Mouse (Mus musculus) T-helper 1 cell (primary cell): Measurements from ENCODE around the gene Pik3ca.
"Not testable (repeated sequence)": the region's sequence is repeated elsewhere in the genome, so short reads cannot be mapped to it uniquely, and the experiment has no call there.

Source experiments
- in situ Hi-C: fragments of 300-600 bp; cut with MboI, MseI; formaldehyde crosslinking; loops from one replicate; pipeline ENCODE4 v1.15.1; 2025; ENCODE audit warnings: high pct_unique_total_duplicates

Pik3ca gene

GRCm38 (mm10) chr3:32399931-32400330 lies 2.5 kb downstream of the Pik3ca start:
- in situ Hi-C loops, result loop anchor here (10.0 kb wide), 2 partner anchors 1295 to 1795 kb away; partner anchors contain the start of gene Mynn

- in situ Hi-C loops, result loop anchor here (10.0 kb wide), 2 partner anchors 1297 to 1797 kb away; partner anchors contain the start of gene Mynn
Observed at GRCm38 (mm10) chr3:32401591-32401990, 4.1 kb downstream of the Pik3ca start.

- in situ Hi-C loops, result loop anchor here (10.0 kb wide), 2 partner anchors 1298 to 1798 kb away; partner anchors contain the start of gene Mynn
Observed at GRCm38 (mm10) chr3:32402990-32403885, 5.8 kb downstream of the Pik3ca start.

- in situ Hi-C loops, result loop anchor here (10.0 kb wide), 2 partner anchors 1301 to 1801 kb away; partner anchors contain the start of gene Mynn
Observed at GRCm38 (mm10) chr3:32405699-32406098, 8.2 kb downstream of the Pik3ca start.

GRCm38 (mm10) chr3:32406804-32407203 lies 9.3 kb downstream of the Pik3ca start:
- in situ Hi-C loops, result loop anchor here (10.0 kb wide), 2 partner anchors 1302 to 1802 kb away; partner anchors contain the start of gene Mynn

- in situ Hi-C loops, result loop anchor here (10.0 kb wide), 2 partner anchors 1304 to 1804 kb away; partner anchors contain the start of gene Mynn
Observed at GRCm38 (mm10) chr3:32408811-32409273, 11.4 kb downstream of the Pik3ca start.

GRCm38 (mm10) chr3:32412502-32413044 lies 15.1 kb downstream of the Pik3ca start:
- in situ Hi-C loops, result no loop called here

- in situ Hi-C loops, result no loop called here
Observed at GRCm38 (mm10) chr3:32414381-32414780, 16.9 kb downstream of the Pik3ca start.

GRCm38 (mm10) chr3:32415370-32416309 lies 18.2 kb downstream of the Pik3ca start:
- in situ Hi-C loops, result no loop called here

GRCm38 (mm10) chr3:32417751-32418211 lies 20.3 kb downstream of the Pik3ca start:
- in situ Hi-C loops, result no loop called here

- in situ Hi-C loops, result no loop called here
Observed at GRCm38 (mm10) chr3:32419866-32420265, 22.4 kb downstream of the Pik3ca start.

- in situ Hi-C loops, result no loop called here
Observed at GRCm38 (mm10) chr3:32421115-32422054, 23.9 kb downstream of the Pik3ca start.

- in situ Hi-C loops, result no loop called here
Observed at GRCm38 (mm10) chr3:32427695-32428094, 30.2 kb downstream of the Pik3ca start.

GRCm38 (mm10) chr3:32428361-32428760 lies 30.9 kb downstream of the Pik3ca start:
- in situ Hi-C loops, result no loop called here

GRCm38 (mm10) chr3:32428921-32429320 lies 31.4 kb downstream of the Pik3ca start:
- in situ Hi-C loops, result no loop called here

GRCm38 (mm10) chr3:32429351-32429750 lies 31.9 kb downstream of the Pik3ca start:
- in situ Hi-C loops, result not testable (repeated sequence)

GRCm38 (mm10) chr3:32430394-32430793 lies 32.9 kb downstream of the Pik3ca start:
- in situ Hi-C loops, result loop anchor here (10.0 kb wide), 1 partner anchor 46 kb away; no protein-coding TSS in a partner anchor

GRCm38 (mm10) chr3:32434016-32434415 lies 36.5 kb downstream of the Pik3ca start:
- in situ Hi-C loops, result loop anchor here (10.0 kb wide), 1 partner anchor 49 kb away; no protein-coding TSS in a partner anchor

GRCm38 (mm10) chr3:32436101-32436500 lies 38.6 kb downstream of the Pik3ca start:
- in situ Hi-C loops, result loop anchor here (10.0 kb wide), 1 partner anchor 51 kb away; no protein-coding TSS in a partner anchor

GRCm38 (mm10) chr3:32437297-32437696 lies 39.8 kb downstream of the Pik3ca start:
- in situ Hi-C loops, result loop anchor here (10.0 kb wide), 1 partner anchor 52 kb away; no protein-coding TSS in a partner anchor
